Mouse (Mus musculus): Measurements from ENCODE around the gene Pex1.

Gene Pex1

DNA sequence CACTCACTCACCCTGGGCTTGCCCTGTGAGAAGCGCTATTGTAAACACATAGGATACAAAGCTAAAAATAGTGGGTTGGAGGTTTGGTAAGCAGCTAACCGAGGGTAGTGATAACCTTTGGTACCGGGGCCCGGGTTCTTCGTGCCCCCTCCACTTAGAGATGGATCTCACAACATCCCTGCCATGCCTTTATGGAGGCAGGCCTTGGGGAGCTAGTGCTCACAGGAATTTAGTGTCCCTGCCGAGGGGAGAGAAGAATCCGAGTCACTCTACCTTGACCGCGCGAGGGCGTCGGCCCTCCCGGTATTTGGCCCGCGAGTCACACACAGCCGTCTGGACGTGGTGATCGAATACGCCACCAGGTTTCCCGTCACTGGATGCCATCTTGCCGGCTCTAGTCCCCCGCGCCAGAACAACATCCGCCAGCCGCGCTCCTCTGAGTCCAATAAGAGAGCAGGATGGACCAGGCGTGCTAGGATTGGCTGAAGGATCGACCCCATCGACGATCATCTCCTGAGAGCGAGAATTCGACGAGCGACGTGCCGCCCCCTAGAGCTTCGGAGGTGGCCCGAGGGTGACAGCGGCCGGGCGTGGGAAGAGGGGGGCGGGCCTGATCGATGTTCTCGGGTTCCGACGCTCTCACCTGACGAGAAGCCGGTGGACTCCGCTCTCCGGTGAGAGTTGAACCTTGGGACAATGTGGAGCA is at the start of gene Pex1:
Gene Pex1 (plus strand): TSS at position 374 of the 706 bp plus-strand sequence.
- peak; percentile 100 for DNase-seq

- DNase-seq: no peak
Measured at GRCm38 (mm10) chr5:3546226-3546625, 49.6 kb upstream of the Pex1 start.

- no peak for DNase-seq
Measured at GRCm38 (mm10) chr5:3551481-3551880, 44.4 kb upstream of the Pex1 start.

GRCm38 (mm10) chr5:3554198-3554597 is 41.7 kb upstream of the Pex1 start:
- DNase-seq: no peak

GRCm38 (mm10) chr5:3571266-3571665 is 24.6 kb upstream of the Pex1 start, which contains the start of gene 1700109H08Rik:
1700109H08Rik (plus strand) TSS chr5:3571566.
- DNase-seq: peak; percentile 69

DNA sequence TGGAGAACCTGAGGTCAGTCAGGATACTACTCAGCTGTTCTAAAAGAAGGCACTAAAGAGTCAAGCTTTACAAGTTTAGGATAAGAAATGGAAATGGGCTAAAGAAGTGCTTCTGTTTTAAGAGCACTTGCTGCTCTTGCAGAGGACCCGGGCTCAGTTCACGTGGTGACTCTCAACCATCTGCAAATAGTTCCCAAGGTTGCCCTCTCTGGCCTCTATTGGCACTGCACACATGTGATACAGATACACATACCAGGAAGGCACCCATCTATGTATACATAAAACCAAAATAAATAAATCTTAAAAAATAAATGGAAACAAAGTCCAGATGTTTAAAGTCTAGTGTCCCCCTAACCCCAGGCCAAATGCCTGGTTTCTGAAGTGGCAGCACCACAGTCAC is 21.0 kb upstream of the Pex1 start:
- DNase-seq: no peak

DNA sequence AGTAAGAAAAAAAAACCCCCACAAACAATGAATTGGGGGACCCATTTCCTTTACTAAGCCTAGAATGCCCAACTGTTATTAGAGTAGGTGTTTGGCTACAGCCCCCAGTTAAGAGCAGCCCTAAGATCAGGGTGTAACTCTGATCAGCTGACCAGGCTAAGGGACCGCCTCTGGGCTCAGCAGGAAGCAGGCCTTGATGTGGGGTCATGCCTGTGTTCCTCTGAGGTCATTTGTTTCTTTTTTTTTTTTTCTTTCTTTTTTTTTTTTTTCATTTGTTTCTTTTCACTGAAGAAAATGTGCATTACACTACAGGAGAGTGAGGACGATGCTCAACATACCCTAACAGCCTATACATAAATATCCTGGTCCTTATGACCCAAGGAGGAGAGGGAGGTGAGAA is 17.9 kb upstream of the Pex1 start:
- DNase-seq: peak; percentile 40

- DNase-seq: peak; percentile 52
Measured at GRCm38 (mm10) chr5:3579066-3579465, 16.8 kb upstream of the Pex1 start.

DNA sequence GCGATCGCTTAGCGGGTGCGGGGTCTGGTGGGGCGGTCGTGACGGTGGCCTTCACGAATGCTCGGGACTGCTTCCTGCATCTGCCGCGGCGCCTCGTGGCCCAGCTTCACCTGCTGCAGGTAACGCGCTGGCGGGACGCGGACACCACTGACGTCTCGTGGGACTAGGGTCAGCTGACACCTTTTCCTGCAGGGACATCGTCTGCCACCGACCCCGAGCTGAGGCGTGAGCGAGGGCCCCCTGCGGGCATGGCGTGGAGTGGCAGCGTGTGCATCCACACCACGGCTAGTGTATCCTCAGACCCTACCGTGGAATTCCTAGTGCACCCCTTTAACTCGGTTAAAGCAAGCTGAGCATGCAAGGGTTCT is 517 bp downstream of the Pex1 start, which contains the start of gene Rbm48:
Gene Rbm48 (minus strand): TSS at position 187 of the 368 bp plus-strand sequence.
- DNase-seq: peak; percentile 98

DNA sequence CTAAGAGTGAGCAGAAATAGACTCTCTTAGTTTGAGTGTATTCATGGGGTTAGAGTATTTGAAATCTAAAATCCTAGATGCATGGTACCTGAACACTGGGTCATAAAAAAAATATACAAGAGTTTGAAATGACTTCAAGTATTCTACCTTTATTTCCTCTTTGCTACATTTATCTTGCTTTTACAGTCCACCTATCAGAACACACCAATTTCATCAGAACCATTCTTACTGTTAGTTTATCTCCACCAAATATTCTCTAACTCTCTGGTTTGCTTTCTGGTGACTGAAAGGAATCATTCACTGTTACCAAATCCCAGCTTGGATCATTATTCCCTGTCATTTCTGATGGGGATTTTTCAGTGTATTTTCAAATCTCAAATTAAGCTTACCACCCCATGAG is 1.3 kb downstream of the Pex1 start:
- no peak for DNase-seq

DNA sequence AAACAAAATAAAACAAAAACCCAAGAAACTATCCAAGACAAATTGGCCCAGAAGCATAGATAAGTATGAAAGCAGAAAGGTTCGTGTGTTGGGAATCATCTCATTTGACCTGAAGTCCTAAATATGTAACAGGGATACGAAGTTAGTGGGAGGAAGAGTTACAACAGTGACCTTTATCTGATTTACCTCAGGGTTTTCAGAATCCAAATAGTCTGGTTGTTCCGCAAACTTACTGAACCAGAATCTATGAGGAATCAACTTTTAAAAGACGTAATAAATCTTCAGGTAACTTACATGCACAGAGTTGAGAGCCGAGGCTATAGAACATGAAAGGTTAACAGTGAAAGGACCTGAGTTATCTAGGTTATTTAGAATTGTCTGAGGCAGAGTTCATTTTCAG is 2.9 kb downstream of the Pex1 start:
- no peak for DNase-seq

DNA sequence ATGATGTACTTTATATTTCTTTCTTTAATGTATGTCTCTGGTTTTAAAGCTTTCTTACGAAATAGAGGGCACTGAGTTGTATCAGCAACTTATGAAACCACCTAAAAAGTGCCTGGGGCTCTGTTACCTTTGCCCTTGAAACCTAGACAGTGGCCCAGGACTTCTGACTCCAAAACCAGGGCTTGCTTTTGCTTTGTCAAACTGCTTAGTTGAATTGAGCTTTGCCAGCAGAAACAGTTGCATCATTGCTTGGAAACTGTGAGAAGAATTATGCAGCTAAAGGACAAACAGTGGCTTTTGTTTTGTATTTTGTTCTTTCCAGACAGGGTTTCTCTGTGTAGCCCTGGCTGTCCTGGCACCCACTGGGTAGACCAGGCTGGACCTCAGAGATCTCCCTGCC is 4.4 kb downstream of the Pex1 start:
- no peak for DNase-seq

DNA sequence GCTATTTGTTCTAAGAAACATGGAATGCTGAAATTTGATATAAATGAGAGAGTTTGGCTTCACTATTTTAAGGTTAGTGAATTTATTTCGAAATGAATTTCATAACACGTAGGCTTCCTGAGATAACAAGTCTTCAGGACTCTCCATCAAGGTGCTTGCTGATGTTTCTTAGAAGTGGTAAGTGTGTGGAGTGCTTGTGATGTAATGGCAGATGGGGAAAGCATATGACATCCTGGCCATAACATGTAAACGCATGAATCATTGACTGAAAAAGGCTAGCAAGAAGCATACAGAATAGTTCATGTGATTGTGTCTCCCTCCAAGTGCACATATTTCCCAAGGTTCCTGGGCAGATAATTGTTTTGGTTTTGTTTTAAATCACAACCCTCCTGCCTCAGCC is 4.9 kb downstream of the Pex1 start:
- no peak for DNase-seq

DNA sequence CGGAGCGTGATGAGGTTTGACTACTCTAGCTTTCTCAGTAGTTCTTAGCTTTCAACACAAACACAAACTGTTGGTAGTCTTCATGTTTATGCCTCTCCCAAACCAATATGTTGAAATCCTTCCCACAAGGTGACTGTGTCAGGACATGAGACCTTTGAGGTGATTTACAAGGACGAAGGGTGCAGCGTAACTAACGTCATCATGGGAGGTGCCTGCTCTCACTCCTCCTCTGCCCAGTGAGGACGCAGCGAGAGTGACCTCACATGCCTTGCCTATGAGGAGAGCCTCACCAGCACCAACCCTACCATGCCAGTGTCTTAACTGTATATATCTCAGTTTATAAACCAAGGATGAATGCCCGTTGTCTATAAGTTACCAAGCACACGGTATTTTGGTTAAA is 11.2 kb downstream of the Pex1 start:
- DNase-seq: peak; percentile 60

- DNase-seq: peak; percentile 73
Measured at GRCm38 (mm10) chr5:3609241-3609640, 13.4 kb downstream of the Pex1 start.

DNA sequence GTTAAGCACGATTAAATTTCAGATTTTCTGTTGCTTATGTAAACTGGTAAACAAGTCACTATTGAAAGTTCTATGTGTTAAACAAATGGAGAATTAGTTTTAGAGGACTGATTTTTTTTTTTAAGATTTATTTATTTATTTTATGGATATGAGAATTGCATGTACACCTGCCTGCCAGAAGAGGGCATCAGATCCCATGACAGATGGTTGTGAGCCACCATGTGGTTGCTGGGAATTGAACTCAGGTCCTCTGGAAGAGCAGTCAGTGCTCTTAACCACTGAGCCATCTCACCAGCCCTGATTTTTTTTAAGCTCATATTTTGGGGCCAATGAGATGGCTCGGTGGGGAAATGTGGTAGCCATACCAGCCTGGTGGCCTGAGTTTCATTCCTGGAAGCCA is 16.0 kb downstream of the Pex1 start:
- peak; percentile 55 for DNase-seq

DNA sequence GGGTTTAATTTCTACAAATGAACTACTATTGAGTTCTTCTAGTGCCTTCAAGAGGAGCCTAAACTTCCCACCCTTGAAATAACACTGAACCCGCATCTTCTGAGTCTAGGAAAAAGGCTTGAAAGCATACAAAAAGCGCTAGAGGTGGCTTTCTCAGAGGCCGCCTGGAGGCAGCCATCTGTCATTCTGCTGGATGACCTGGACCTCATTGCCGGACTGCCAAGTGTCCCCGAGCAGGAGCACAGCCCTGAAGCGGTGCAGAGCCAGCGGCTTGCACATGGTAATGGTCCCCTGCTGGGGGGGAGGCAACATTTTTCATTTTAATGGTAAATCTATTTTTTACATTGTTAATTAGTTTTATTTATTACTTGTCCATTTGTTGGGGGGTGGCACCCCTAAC is 24.6 kb downstream of the Pex1 start:
- no peak for DNase-seq

GRCm38 (mm10) chr5:3630055-3630454 is 34.2 kb downstream of the Pex1 start:
- DNase-seq: peak; percentile 67

- peak; percentile 50 for DNase-seq
Measured at GRCm38 (mm10) chr5:3631512-3632271, 35.8 kb downstream of the Pex1 start.

GRCm38 (mm10) chr5:3632285-3632684 is 36.4 kb downstream of the Pex1 start:
- peak; percentile 83 for DNase-seq

DNA sequence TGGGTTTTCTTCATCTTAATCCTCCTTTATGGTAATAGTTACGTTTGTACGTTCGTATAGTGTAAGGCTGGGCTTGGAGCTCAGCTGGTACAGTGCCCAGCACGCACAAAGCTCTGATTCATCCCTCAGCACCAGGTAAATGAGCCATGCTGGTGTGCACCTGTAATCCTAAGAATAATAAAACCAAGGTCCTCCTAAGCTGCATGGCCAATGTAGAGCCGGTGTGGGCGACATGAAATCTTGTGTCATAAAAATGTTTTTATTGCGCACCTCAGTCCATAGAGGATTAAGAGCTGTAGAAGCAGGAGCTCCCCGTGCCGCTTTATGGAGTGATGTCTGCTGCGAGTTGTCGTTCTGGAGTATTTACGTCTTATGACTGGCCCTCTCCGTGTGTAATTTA is 37.4 kb downstream of the Pex1 start:
- peak; percentile 71 for DNase-seq

- DNase-seq: peak; percentile 34
Measured at GRCm38 (mm10) chr5:3633951-3634350, 38.1 kb downstream of the Pex1 start.

- peak; percentile 80 for DNase-seq
Measured at GRCm38 (mm10) chr5:3635286-3635685, 39.4 kb downstream of the Pex1 start.

DNA sequence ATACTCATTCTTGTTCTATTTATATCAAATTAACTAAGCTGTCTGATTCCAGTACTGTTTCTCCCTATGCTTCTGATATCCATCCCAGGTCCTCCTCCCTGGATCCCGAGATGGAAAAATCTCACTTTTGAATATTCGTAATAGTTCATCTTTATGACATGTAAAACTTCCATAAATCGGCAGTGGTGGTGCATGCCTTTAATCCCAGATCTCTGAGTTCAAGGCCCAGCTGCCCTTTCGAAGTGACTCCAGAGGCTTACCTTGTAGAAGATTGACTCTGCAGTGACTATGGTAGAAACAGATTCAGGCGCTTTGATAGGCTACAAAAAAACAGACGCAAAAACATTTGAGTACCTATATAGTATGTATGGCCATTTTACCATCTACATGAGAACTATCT is 48.8 kb downstream of the Pex1 start:
- DNase-seq: peak; percentile 73
